Mouse (Mus musculus) B cell, adult 67 days (primary cell): ENCODE results near the gene Wasf2. TPM values are rescaled to one million over a fixed set of nuclear protein-coding genes. Genes with fewer than 3 reads are reported as not detected.

Experiments
- total RNA-seq, 2 experiments: library from RNA; stranded (reverse); gene quantifications; 4 replicates each; pipeline ENCODE4 v1.2.4; 2023

Gene Wasf2
- total RNA-seq = 100 to 1,000 TPM; 282 to 316 TPM

DNA sequence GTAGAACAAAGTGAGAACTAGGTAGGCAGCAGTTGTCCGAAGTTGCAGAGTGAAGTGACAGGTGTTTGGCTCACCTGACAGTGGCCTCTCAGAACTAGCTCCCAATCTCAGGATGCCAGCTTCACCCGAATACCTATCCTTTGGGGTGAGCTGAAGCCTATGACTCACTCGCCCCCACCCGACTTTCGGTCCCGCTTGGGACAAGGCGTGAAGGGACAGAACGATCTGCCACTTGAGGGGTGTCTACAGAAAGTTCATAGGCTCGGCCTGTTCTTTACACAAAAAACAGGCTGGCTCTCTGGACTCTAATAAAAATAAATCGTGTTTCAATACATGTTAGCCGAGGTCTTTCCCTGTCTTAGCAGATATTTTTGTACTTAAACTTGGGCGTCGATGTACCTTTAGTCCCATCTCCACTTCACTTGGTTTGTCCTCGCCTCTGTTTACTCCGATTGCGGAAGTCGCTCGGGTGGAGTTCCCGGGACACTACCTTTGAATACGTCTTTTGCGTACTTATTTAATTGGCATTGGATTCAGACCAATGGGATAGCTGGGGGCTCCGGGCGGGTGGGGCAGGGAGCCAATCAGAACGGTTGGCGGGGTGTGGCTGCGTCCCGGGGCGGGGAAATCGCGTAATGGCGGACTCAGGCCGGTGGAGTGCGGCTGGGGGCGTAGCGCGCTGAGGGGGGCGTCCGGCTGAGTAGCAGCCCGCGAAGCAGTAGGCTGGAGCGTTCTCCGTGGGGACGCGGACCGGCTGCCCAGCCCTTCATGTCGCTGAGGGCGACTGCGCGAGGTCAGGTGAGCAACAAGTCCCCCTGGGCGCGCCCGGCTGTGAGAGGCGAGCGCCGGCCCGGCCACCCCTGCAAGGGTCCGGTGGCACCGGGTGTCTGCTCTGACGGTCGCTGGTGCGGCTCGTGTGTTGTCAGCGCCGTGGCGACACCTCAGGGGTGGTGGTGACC lies at the start of gene Wasf2:
Gene Wasf2 (plus strand): TSS at position 575 of the 959 bp plus-strand sequence.

DNA sequence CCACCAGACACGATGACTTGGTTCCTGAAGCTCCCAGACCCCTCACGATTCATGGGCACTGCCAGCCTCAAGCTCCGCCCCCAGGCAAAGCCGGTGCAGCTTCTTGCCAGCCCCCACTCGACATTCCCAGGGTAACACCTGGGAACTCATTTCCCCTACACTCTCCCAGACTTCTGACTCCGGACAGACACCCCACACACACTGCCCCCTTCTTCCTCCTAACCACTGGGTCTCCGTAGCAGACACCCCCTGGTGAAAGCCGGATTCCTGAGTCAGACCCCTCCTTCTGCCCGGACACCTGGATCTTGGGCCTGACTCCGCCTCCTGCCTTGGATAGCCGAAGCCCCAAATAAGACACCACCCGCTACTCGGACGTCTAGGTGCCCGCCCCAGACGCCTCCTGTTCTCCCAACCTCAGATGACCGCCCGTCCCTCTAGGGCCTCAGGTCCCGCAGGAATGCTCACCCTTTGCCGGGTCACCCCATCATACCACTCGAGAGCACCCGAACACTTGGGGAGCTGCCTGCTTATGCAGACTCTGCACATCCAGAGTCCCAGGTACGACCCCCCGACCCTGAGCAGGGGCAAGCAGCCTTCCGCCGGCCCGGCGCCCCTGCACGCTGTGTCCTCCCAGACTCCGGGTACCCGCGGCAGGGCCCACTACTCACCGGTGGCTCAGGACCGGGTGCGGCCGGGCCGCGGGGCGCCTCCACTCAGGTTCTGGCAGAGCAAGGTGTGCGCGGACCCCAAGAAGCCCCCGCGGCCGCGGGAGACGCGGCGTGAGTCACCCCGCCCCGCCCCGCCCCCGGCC lies 81.7 kb downstream of the Wasf2 start, which contains the start of the genes Cd164l2 and Gpr3:
Gene Cd164l2 (plus strand): TSS at position 381 of the 811 bp plus-strand sequence.
Gene Gpr3 (minus strand): TSS at position 786 of the 811 bp plus-strand sequence.

DNA sequence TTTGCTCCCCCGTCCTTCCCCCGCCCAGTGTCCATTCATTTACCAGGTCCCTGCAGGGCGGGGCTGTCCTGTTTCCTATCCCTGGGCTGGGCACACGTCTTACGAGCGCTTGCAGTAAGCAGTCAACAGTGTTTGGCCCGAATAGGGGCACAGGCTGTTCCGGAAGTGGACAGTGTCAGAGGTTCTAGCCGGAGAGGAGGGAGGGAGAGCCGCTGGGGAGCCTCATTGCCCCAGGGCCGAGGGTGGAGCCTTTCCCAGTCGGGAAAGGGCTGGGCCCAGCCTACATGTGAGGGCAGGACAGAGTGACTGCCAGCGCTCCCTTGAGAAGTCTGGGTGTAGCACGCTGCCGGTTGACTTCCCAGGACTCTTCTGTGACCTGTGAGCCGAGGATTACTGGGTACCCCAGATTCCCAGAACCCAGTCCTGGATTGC lies 110.2 kb downstream of the Wasf2 start, which contains the start of gene Map3k6:
Gene Map3k6 (plus strand): TSS at position 329 of the 432 bp plus-strand sequence.

Other genes with a start within 250 kb of the Wasf2 start
- gene Stx12, start 246.0 kb upstream of the Wasf2 start, total RNA-seq = 10 to 100 TPM; 22.4 to 24.0 TPM
- 10 to 100 TPM; 30.0 to 31.8 TPM for gene Fam76a, start 207.9 kb upstream of the Wasf2 start, total RNA-seq
- gene Fgr, start 156.4 kb upstream of the Wasf2 start, total RNA-seq = 10 to 100 TPM; 27.0 to 36.4 TPM
- 10 to 100 TPM; 70.2 to 85.7 TPM for gene Ahdc1, start 119.2 kb upstream of the Wasf2 start, total RNA-seq
- 1 to 10 TPM in 1 of 2 experiments, not detected in 1; 2.8 TPM for gene Cd164l2, start 81.6 kb downstream of the Wasf2 start, total RNA-seq
- gene Gpr3, start 82.0 kb downstream of the Wasf2 start, total RNA-seq = 1 to 10 TPM; 1.5 to 1.8 TPM
- not detected for gene Map3k6, start 110.3 kb downstream of the Wasf2 start, total RNA-seq
- gene Sytl1, start 132.6 kb downstream of the Wasf2 start, total RNA-seq = 1 to 10 TPM in 1 of 2 experiments, under 1 TPM in 1; 0.64 to 1.4 TPM
- 10 to 100 TPM; 42.8 to 50.6 TPM for gene Tmem222, start 147.3 kb downstream of the Wasf2 start, total RNA-seq
- 10 to 100 TPM; 43.4 to 48.8 TPM for gene Wdtc1, start 223.0 kb downstream of the Wasf2 start, total RNA-seq
- gene Slc9a1, start 239.2 kb downstream of the Wasf2 start, total RNA-seq = 10 to 100 TPM; 49.8 to 53.2 TPM